11 mouse cellular contexts compared by ENCODE assay signal in genomic region chr3:69446989-69447388, GRCm38 (mm10).
DNase-seq lines count a peak whose midpoint lies in the region; ATAC-seq and TF ChIP-seq lines count a peak whose summit lies in the region.
"Had no signal": no experiment of that assay in that cellular context is flagged by ENCODE, and none has a peak within 500 bp of the region (broad histone marks: within the 10 kb centered on the region; RNA-seq: fewer than 3 reads in every experiment).

No protein-coding gene starts in this region.

- H3K4me3 ChIP-seq in left cerebral cortex, adult 2 months: no peak overlapping the region
- no peak overlapping the region for H3K4me3 ChIP-seq in heart, embryonic 10.5 days
- H3K4me3 ChIP-seq: embryonic facial prominence, embryonic 13.5 days had no signal

- WGBS in heart, embryonic 10.5 days: 50% methylated on average over 5 of the region's 5 CpGs

- no peaks in the 10 kb centered on the region for H3K27me3 ChIP-seq in heart, embryonic 10.5 days (ENCODE audit: insufficient read depth, poor library complexity, severe bottlenecking)
- H3K27me3 ChIP-seq: embryonic facial prominence, embryonic 13.5 days had no signal

- H3K27ac ChIP-seq in left cerebral cortex, adult 2 months: peak overlapping the region; percentile 9; the same call in 1 of the 2 replicates
- peak overlapping the region; percentile 69; the same call in 1 of the 2 replicates for H3K27ac ChIP-seq in heart, embryonic 10.5 days
- H3K27ac ChIP-seq: embryonic facial prominence, embryonic 13.5 days; kidney, postnatal 0 days had no signal

- H3K36me3 ChIP-seq in heart, embryonic 10.5 days: no peaks in the 10 kb centered on the region
- H3K36me3 ChIP-seq: embryonic facial prominence, embryonic 13.5 days had no signal

- no peak for TF ChIP-seq CTCF in left cerebral cortex, adult 2 months (IDR thresholded peaks at IDR 0.05)

- intact Hi-C loops in gastrocnemius, postnatal 14 days (cut with DNase I; ENCODE audit: low total_unique reads): no loop called here
- intact Hi-C loops in left cerebral cortex, adult 2 months (cut with DNase I): no loop called here
- intact Hi-C loops in left cerebral cortex, postnatal 36 days (cut with DNase I): no loop called here

- H3K9me3 ChIP-seq in heart, embryonic 10.5 days: no peaks in the 10 kb centered on the region
- H3K9me3 ChIP-seq: embryonic facial prominence, embryonic 13.5 days had no signal

- peak; percentile 8 for DNase-seq in gastrocnemius, postnatal 14 days
- DNase-seq in gastrocnemius, adult 8-10 months (ENCODE audit: low spot score in 2 of 2): no peak
- no peak for DNase-seq in left cerebral cortex, adult 2 months (ENCODE audit: extremely low spot score in 1 of 2, low spot score in 2 of 2)
- no peak for DNase-seq in left cerebral cortex, postnatal 36 days (ENCODE audit: low spot score in 2 of 2)
- peak; percentile 57 for DNase-seq in heart, embryonic 10.5 days (ENCODE audit: low spot score)
- DNase-seq in thymus, postnatal 10 days (ENCODE audit: low spot score in 2 of 2): no peak
- DNase-seq: cerebellum, postnatal 14 days had no signal

- peak; percentile 73 for ATAC-seq in megakaryocyte progenitor cell, adult 5-6 weeks (replicated peaks; ENCODE audit: poor library complexity)
- ATAC-seq in erythroid progenitor cell, adult 5-6 weeks (replicated peaks; ENCODE audit: low FRiP score, poor library complexity, severe bottlenecking): no peak

- H3K4me1 ChIP-seq in heart, embryonic 10.5 days: peaks cover 11% of the 10 kb centered on the region

Comparison
In these comparisons a context has a peak if more than half of its experiments do, and no peak if none do; other contexts are left out.
1. DNase-seq: peak in gastrocnemius, postnatal 14 days (single experiment) and heart, embryonic 10.5 days (single experiment); none in gastrocnemius, adult 8-10 months (0 of 2), left cerebral cortex, adult 2 months (0 of 2), left cerebral cortex, postnatal 36 days (0 of 2) and thymus, postnatal 10 days (0 of 2).